Mouse (Mus musculus): ENCODE results near the gene Gm11437.

GRCm38 (mm10) chr11:84136453-84136852 lies 30.8 kb downstream of the Gm11437 start:
- no peak for TF ChIP-seq CTCF (IDR thresholded peaks at IDR 0.05; ENCODE audit: low read depth)
- no peak for TF ChIP-seq EP300 (optimal IDR thresholded peaks at IDR 0.05)
